Mouse (Mus musculus) cerebellum, postnatal 10 days (tissue): ENCODE data around the gene Sepsecs.

Experiments
- DNase-seq, 2 experiments: peaks; one replicate each; pipeline ENCODE4 v3.0.0; 2021; ENCODE audit warnings: mixed read lengths in 2 of 2

Gene Sepsecs

DNA sequence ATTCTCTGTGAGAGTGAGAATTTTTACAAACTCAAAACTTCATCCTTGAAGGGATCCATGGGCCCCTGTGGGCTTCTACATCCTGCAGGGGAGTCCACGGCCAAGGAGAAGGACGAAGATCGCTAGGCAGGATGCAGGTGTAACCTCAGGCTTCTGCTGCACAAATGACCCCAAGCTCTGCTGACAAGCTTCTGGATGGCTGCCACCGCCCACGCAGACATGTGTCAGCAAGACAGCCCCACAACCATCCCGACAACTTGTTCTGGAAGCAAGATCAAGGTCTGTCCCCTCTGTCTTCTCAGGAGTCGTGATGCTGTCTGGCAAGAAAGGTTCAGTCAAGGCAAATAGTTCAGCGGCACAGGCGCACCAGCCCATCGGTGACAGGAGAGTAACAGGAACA is 59.8 kb downstream of the Sepsecs start:
- DNase-seq, result peak; percentile 53 to 69

- DNase-seq, result no peak
Observed at GRCm38 (mm10) chr5:52604582-52605041, 64.9 kb downstream of the Sepsecs start.

GRCm38 (mm10) chr5:52590612-52591011 is 78.9 kb downstream of the Sepsecs start:
- DNase-seq, result no peak
